Mouse (Mus musculus) CH12.LX (cell line): Measurements from ENCODE around the gene 1190005I06Rik. TPM values are rescaled to one million over a fixed set of nuclear protein-coding genes. Genes with fewer than 3 reads are reported as not detected.

Source experiments
- DNase-seq: peaks from one replicate; pipeline ENCODE4 v3.0.0-alpha.2; 2013; ENCODE audit errors: extremely low read depth
- H3K27ac ChIP-seq: 2 replicates; pipeline ENCODE4 v1.5.1; 2012; ENCODE audit warnings: low read depth, mild to moderate bottlenecking, control low read depth, moderate library complexity; ENCODE audit not compliant: insufficient read depth
- H3K27me3 ChIP-seq: replicated peaks from 2 replicates; pipeline ENCODE3; 2012; ENCODE audit warnings: inconsistent platforms
- H3K36me3 ChIP-seq, 2 experiments: replicated peaks in 1 of 2; 2 replicates each; pipeline versions ENCODE3 to v1.6.1; 2012; ENCODE audit warnings: inconsistent platforms in 1 of 2, low read length in 1 of 2, mild to moderate bottlenecking in 1 of 2, mixed read lengths in 1 of 2, moderate library complexity in 1 of 2; ENCODE audit not compliant: control insufficient read depth in 1 of 2, insufficient read depth in 1 of 2
- H3K4me1 ChIP-seq, 2 experiments: 2 replicates each; pipeline ENCODE4 v1.6.1; 2012; ENCODE audit warnings: inconsistent platforms in 1 of 2, moderate library complexity in 1 of 2; ENCODE audit not compliant: insufficient read depth in 2 of 2, control insufficient read depth in 1 of 2
- H3K4me2 ChIP-seq: 2 replicates; pipeline ENCODE4 v1.6.1; 2012; ENCODE audit warnings: low read depth, mild to moderate bottlenecking, control low read depth; ENCODE audit not compliant: poor library complexity, insufficient read depth, severe bottlenecking
- H3K4me3 ChIP-seq, 3 experiments: fragments of 150-350 bp in 1 of 3; sonication (generic) in 1 of 3; replicated peaks in 1 of 3; 2 replicates each; pipeline versions ENCODE3 to v1.5.1; 2011 to 2012; ENCODE audit warnings: low read depth in 2 of 3, low read length in 2 of 3, mild to moderate bottlenecking in 2 of 3, moderate library complexity in 2 of 3, control low read depth in 1 of 3, improper control_type of control experiment in 1 of 3, inconsistent platforms in 1 of 3, mixed read lengths in 1 of 3; ENCODE audit not compliant: poor library complexity in 1 of 3
- H3K79me2 ChIP-seq: replicated peaks from 2 replicates; pipeline ENCODE4 v1.6.1; 2012; ENCODE audit warnings: mild to moderate bottlenecking, moderate library complexity; ENCODE audit not compliant: control insufficient read depth, poor library complexity, insufficient read depth, severe bottlenecking; ENCODE audit errors: extremely low read depth
- H3K9ac ChIP-seq: 2 replicates; pipeline ENCODE4 v1.6.1; 2012; ENCODE audit warnings: low read depth, mild to moderate bottlenecking, control low read depth, moderate library complexity; ENCODE audit not compliant: insufficient read depth
- H3K9me3 ChIP-seq: replicated peaks from 2 replicates; pipeline ENCODE3; 2012; ENCODE audit warnings: low read length, inconsistent platforms, mixed read lengths
- BHLHE40 ChIP-seq: IDR thresholded peaks from 2 replicates; pipeline ENCODE4 v1.6.1; 2011; ENCODE audit warnings: mild to moderate bottlenecking, low read depth, low read length, improper control_type of control experiment
- CHD1 ChIP-seq: IDR thresholded peaks from 2 replicates; pipeline ENCODE4 v1.6.1; 2012; ENCODE audit warnings: low read depth, low read length, improper control_type of control experiment, inconsistent platforms
- CHD2 ChIP-seq: IDR thresholded peaks from 2 replicates; pipeline ENCODE4 v1.6.1; 2011; ENCODE audit warnings: low read length, improper control_type of control experiment
- CTCF ChIP-seq, 2 experiments: IDR thresholded peaks in 1 of 2; conservative IDR thresholded peaks in 1 of 2; 2 replicates each; pipeline ENCODE4 v1.5.1; 2011 to 2012; ENCODE audit warnings: low read depth in 2 of 2, low read length in 2 of 2, improper control_type of control experiment in 1 of 2, inconsistent platforms in 1 of 2, mild to moderate bottlenecking in 1 of 2, moderate library complexity in 1 of 2
- E2F4 ChIP-seq: IDR thresholded peaks from 2 replicates; pipeline ENCODE4 v1.6.1; 2011; ENCODE audit warnings: low read depth, low read length, improper control_type of control experiment; ENCODE audit not compliant: insufficient replicate concordance
- GABPA ChIP-seq: IDR thresholded peaks from 2 replicates; pipeline ENCODE4 v1.6.1; 2012; ENCODE audit warnings: low read depth, low read length, improper control_type of control experiment, inconsistent platforms; ENCODE audit not compliant: insufficient replicate concordance
- HCFC1 ChIP-seq: IDR thresholded peaks from 2 replicates; pipeline ENCODE4 v1.6.1; 2012; ENCODE audit warnings: low read depth, mild to moderate bottlenecking, inconsistent platforms, low read length, improper control_type of control experiment
- IRF4 ChIP-seq: IDR thresholded peaks from 2 replicates; pipeline ENCODE4 v1.6.1; 2014; ENCODE audit warnings: low read depth, mild to moderate bottlenecking, inconsistent platforms, low read length, improper control_type of control experiment
- KAT2A ChIP-seq: IDR thresholded peaks from 2 replicates; pipeline ENCODE4 v1.6.1; 2012; ENCODE audit warnings: low read length, improper control_type of control experiment, inconsistent platforms; ENCODE audit not compliant: insufficient replicate concordance
- MAX ChIP-seq: IDR thresholded peaks from 2 replicates; pipeline ENCODE4 v1.6.1; 2011; ENCODE audit warnings: low read length, improper control_type of control experiment
- MEF2A ChIP-seq: IDR thresholded peaks from 2 replicates; pipeline ENCODE4 v1.6.1; 2014; ENCODE audit warnings: low read depth, mild to moderate bottlenecking, inconsistent platforms, low read length, improper control_type of control experiment, borderline replicate concordance
- NELFE ChIP-seq: IDR thresholded peaks from 2 replicates; pipeline ENCODE4 v1.6.1; 2011; ENCODE audit warnings: low read depth, low read length, improper control_type of control experiment
- RAD21 ChIP-seq: IDR thresholded peaks from 2 replicates; pipeline ENCODE4 v1.6.1; 2011; ENCODE audit warnings: low read depth, mild to moderate bottlenecking, low read length, improper control_type of control experiment, moderate library complexity
- RCOR1 ChIP-seq: conservative IDR thresholded peaks from 2 replicates; pipeline ENCODE4 v1.6.1; 2012; ENCODE audit warnings: low read depth, mild to moderate bottlenecking, inconsistent platforms, low read length, improper control_type of control experiment
- SMC3 ChIP-seq: IDR thresholded peaks from 2 replicates; pipeline ENCODE4 v1.6.1; 2011; ENCODE audit warnings: low read depth, low read length, improper control_type of control experiment
- UBTF ChIP-seq: IDR thresholded peaks from 2 replicates; pipeline ENCODE4 v1.6.1; 2012; ENCODE audit warnings: low read depth, mild to moderate bottlenecking, inconsistent platforms, low read length, improper control_type of control experiment, moderate library complexity
- ZC3H11A ChIP-seq: IDR thresholded peaks from 2 replicates; pipeline ENCODE4 v1.6.1; 2012; ENCODE audit warnings: low read depth, mild to moderate bottlenecking, inconsistent platforms, low read length, improper control_type of control experiment
- ZNF384 ChIP-seq: IDR thresholded peaks from 2 replicates; pipeline ENCODE4 v1.6.1; 2012; ENCODE audit warnings: low read depth, low read length, improper control_type of control experiment, inconsistent platforms
- dilution Hi-C: fragments of 300-500 bp; cut with MboI; formaldehyde crosslinking; loops from 2 replicates; pipeline ENCODE4 v1.14.3; 2020; ENCODE audit warnings: low sequenced_read_pairs; ENCODE audit not compliant: extremely low pct_unique_long_range_greater_than_20kb, extremely low pct_ligation_motif_present
- in situ Hi-C: fragments of 300-500 bp; cut with MboI; formaldehyde crosslinking; loops from 3 replicates; pipeline ENCODE4 v1.14.3; 2019; ENCODE audit warnings: low sequenced_read_pairs, low pct_ligation_motif_present, low pct_unique_long_range_greater_than_20kb, mixed read lengths
- polyA plus RNA-seq: library from polyadenylated mRNA; unstranded; fragments of >175 nt; gene quantifications from 2 replicates; pipeline ENCODE4 v1.2.1, GENCODE M21; 2012; ENCODE audit warnings: low read depth; ENCODE audit not compliant: insufficient read length
- total RNA-seq, 2 experiments: library from RNA; depleted of rRNA; stranded (reverse); fragments of 300-350 nt in 1 of 2; fragments of >200 nt in 1 of 2; gene quantifications; 2 replicates each; pipeline ENCODE4 v1.2.3; 2012 to 2014

Gene 1190005I06Rik
- total and polyA plus RNA-seq, 3 experiments = 0.36 to 0.85 TPM; not detected in 1

- peaks cover 20 to 41% of the 10 kb centered on the region in 2 experiments for H3K4me1 ChIP-seq
- no peaks in the 10 kb centered on the region for H3K79me2 ChIP-seq
- no peaks in the 10 kb centered on the region for H3K9me3 ChIP-seq
- H3K27ac ChIP-seq = no peak overlapping the region
- dilution Hi-C loops = no loop called here
- no peaks in the 10 kb centered on the region for H3K27me3 ChIP-seq
- no peak for DNase-seq
- TF ChIP-seq HCFC1 (no peak), MEF2A (no peak), RCOR1 (no peak), KAT2A (no peak), UBTF (no peak)
- H3K36me3 ChIP-seq = peaks cover 0 to 11% of the 10 kb centered on the region in 2 experiments
- no peak overlapping the region for H3K4me2 ChIP-seq
- no peak overlapping the region for H3K4me3 ChIP-seq
- in situ Hi-C loops = loop anchor here (5.0 kb wide), 2 partner anchors 112 to 412 kb away; no protein-coding TSS in a partner anchor
- no peak overlapping the region for H3K9ac ChIP-seq
Measured at GRCm38 (mm10) chr8:120679629-120680387, 32.4 kb upstream of the 1190005I06Rik start.

- peak; percentile 83 for DNase-seq
- no peaks in the 10 kb centered on the region for H3K79me2 ChIP-seq
- H3K27ac ChIP-seq = no peak overlapping the region
- no peaks in the 10 kb centered on the region for H3K9me3 ChIP-seq
- H3K4me2 ChIP-seq = no peak overlapping the region
- dilution Hi-C loops (no loop called here), in situ Hi-C loops (loop anchor here (5.0 kb wide), 1 partner anchor 414 kb away; no protein-coding TSS in a partner anchor)
- no peak overlapping the region for H3K4me3 ChIP-seq
- H3K36me3 ChIP-seq = peaks cover 9 to 20% of the 10 kb centered on the region in 2 experiments
- peaks cover 14 to 28% of the 10 kb centered on the region in 2 experiments for H3K4me1 ChIP-seq
- no peaks in the 10 kb centered on the region for H3K27me3 ChIP-seq
- TF ChIP-seq GABPA = no peak
- no peak; the same call in 1 of the 2 replicates for TF ChIP-seq NELFE
- TF ChIP-seq CTCF (conservative IDR thresholded peaks at IDR 0.05 in 1 of 2, IDR thresholded peaks at IDR 0.05 in 1 of 2; ENCODE audit: low read depth in 2 of 2, low read length in 2 of 2) = peak; percentile 80 to 95
- TF ChIP-seq ZNF384 = no peak
- peak; percentile 96 for TF ChIP-seq SMC3
- no peak for TF ChIP-seq MAX
- peak; percentile 92 for TF ChIP-seq RAD21
- TF ChIP-seq CHD2 = no peak
- TF ChIP-seq ZC3H11A = peak; percentile 76
- TF ChIP-seq E2F4 = no peak
- TF ChIP-seq CHD1 = no peak
- no peak for TF ChIP-seq BHLHE40
- no peak for TF ChIP-seq IRF4
- TF ChIP-seq, all 38 proteins: peak for 4
- H3K9ac ChIP-seq = no peak overlapping the region
Measured at GRCm38 (mm10) chr8:120678447-120678846, 31.0 kb upstream of the 1190005I06Rik start.
